Mouse (Mus musculus): ENCODE measurements at regions not wholly inside any gene's neighbourhood (a gene's known extent, or its start where the extent isn't known, plus 50 kb on each side); places are given as distances from the start of the nearest gene placed in this dataset.
A peak's percentile ranks its signal among the peaks of the same experiment; 100 is the strongest.

DNA sequence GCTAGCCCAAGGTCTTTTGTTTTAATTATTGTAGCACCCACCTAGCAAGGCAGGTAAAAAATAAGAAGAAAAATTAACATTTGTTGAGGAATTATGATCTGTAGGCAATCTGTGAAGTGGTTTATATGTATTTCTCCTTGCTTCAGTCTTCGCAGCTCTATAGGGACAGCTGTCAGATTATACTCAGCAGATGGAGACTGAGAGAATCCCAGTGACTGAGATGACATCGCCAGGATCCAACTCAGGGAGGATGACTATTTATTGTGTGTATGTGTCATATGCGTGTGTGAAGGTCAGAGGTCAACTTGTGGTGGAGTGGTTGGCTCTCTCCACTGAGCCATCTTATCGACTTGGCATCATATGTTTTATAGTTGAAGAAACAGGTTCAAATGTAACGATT, 362.0 kb upstream of the Chd6 start:
- ATAC-seq (ENCODE audit: insufficient number of reproducible peaks, low FRiP score, low TSS enrichment, low read depth): no peak
- H3K27me3 ChIP-seq (ENCODE audit: control insufficient read depth, insufficient read depth, low read length): no peaks in the 10 kb centered on the region
- DNase-seq (ENCODE audit: low spot score): no peak
- 85% methylated on average over 5 of the region's 5 CpGs for WGBS
- H3K9ac ChIP-seq (ENCODE audit: low read length): no peak overlapping the region
- no peaks in the 10 kb centered on the region for H3K36me3 ChIP-seq (ENCODE audit: control insufficient read depth, insufficient read depth, low read length)
- no peak overlapping the region for H3K4me2 ChIP-seq (ENCODE audit: low read depth, severe bottlenecking)
- H3K4me3 ChIP-seq (ENCODE audit: low read depth, low read length): no peak overlapping the region
- H3K4me1 ChIP-seq (ENCODE audit: control insufficient read depth, insufficient read depth, low read length): no peaks in the 10 kb centered on the region
- no peaks in the 10 kb centered on the region for H3K9me3 ChIP-seq (ENCODE audit: control insufficient read depth, low read length)
- no peak overlapping the region for H3K27ac ChIP-seq (replicated peaks; ENCODE audit: low read depth, low read length)

DNA sequence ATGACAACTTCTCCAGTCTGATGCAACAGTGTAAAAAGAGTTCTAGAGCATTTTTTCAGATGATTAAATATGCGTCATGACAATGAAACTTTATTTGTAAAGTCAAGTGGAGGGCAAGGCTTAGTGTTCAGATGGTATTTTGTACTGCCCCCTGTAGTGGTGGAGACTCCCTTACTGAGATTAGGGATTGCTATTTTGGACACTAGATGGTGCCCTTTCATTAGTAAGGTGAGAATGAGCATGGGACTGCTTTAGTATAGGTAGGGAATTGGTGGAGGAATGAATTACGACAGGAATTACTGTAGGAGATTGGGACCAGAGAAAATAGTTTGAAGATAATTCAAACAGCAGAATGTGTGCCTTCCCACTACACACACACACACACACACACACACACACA, 361.1 kb upstream of the Chd6 start:
- WGBS: 41% methylated on average over 2 of the region's 2 CpGs
- Histone ChIP-seq H3K9me3 (ENCODE audit: control insufficient read depth, low read length) (no peaks in the 10 kb centered on the region), H3K36me3 (ENCODE audit: control insufficient read depth, insufficient read depth, low read length) (no peaks in the 10 kb centered on the region), H3K4me1 (ENCODE audit: control insufficient read depth, insufficient read depth, low read length) (no peaks in the 10 kb centered on the region), H3K27me3 (ENCODE audit: control insufficient read depth, insufficient read depth, low read length) (no peaks in the 10 kb centered on the region), H3K9ac (ENCODE audit: low read length) (no peak overlapping the region), H3K27ac (replicated peaks; ENCODE audit: low read depth, low read length) (no peak overlapping the region), H3K4me2 (ENCODE audit: low read depth, severe bottlenecking) (no peak overlapping the region), H3K4me3 (ENCODE audit: low read depth, low read length) (no peak overlapping the region)
- ATAC-seq (ENCODE audit: insufficient number of reproducible peaks, low FRiP score, low TSS enrichment, low read depth) (no peak), DNase-seq (ENCODE audit: low spot score) (no peak)

DNA sequence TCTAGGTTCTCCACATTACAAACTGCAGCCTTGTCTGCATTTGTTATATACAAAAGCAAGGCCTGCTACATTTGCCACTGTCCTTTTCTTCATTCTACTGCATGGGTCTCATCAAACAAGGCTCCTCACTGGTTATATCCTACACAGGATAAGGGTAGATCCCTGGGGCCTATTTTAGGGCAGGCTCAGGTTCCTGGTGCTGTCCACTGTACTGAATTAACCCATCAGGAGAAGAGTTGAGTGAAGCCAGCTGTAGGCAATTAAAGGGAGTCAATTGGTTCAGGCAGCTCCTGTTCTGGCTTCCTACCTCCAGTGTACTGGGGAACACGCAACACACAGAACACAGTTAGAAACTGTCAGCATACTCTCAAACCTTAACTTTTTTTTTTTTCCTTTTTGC, 358.2 kb upstream of the Chd6 start:
- Histone ChIP-seq H3K27me3 (ENCODE audit: control insufficient read depth, insufficient read depth, low read length) (no peaks in the 10 kb centered on the region), H3K4me2 (ENCODE audit: low read depth, severe bottlenecking) (no peak overlapping the region), H3K4me1 (ENCODE audit: control insufficient read depth, insufficient read depth, low read length) (no peaks in the 10 kb centered on the region), H3K9me3 (ENCODE audit: control insufficient read depth, low read length) (no peaks in the 10 kb centered on the region), H3K36me3 (ENCODE audit: control insufficient read depth, insufficient read depth, low read length) (no peaks in the 10 kb centered on the region), H3K4me3 (ENCODE audit: low read depth, low read length) (no peak overlapping the region), H3K9ac (ENCODE audit: low read length) (no peak overlapping the region), H3K27ac (replicated peaks; ENCODE audit: low read depth, low read length) (no peak overlapping the region)
- DNase-seq (ENCODE audit: low spot score): peak; percentile 58
- 24% methylated on average over 1 of the region's 1 CpGs for WGBS
- peak; percentile 39; the same call in 1 of the 2 replicates for ATAC-seq (ENCODE audit: insufficient number of reproducible peaks, low FRiP score, low TSS enrichment, low read depth)

DNA sequence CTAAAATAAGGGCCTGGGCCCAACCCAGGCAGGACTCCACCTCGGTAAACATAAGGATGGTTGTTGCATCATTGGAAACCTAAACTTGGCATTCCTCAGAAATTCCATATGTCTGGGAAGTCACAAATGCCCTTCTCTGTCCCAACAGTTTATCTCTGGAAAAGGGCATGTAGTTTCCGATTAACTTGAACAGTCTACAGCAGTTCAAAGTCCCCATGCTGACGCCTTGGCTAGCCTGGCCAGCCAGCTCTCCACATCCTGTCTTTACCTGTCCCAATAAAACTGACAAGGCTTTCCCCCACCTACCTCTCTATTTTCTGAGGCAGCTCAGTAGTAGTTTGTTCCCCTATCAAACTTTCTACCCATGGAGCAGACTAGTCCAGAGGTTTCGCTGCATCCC, 351.7 kb upstream of the Chd6 start:
- H3K4me3 ChIP-seq (ENCODE audit: low read depth, low read length): no peak overlapping the region
- H3K9ac ChIP-seq (ENCODE audit: low read length): no peak overlapping the region
- H3K36me3 ChIP-seq (ENCODE audit: control insufficient read depth, insufficient read depth, low read length): no peaks in the 10 kb centered on the region
- H3K9me3 ChIP-seq (ENCODE audit: control insufficient read depth, low read length): no peaks in the 10 kb centered on the region
- H3K4me2 ChIP-seq (ENCODE audit: low read depth, severe bottlenecking): no peak overlapping the region
- no peak for ATAC-seq (ENCODE audit: insufficient number of reproducible peaks, low FRiP score, low TSS enrichment, low read depth)
- no peaks in the 10 kb centered on the region for H3K27me3 ChIP-seq (ENCODE audit: control insufficient read depth, insufficient read depth, low read length)
- no peaks in the 10 kb centered on the region for H3K4me1 ChIP-seq (ENCODE audit: control insufficient read depth, insufficient read depth, low read length)
- DNase-seq (ENCODE audit: low spot score): no peak
- no peak overlapping the region for H3K27ac ChIP-seq (replicated peaks; ENCODE audit: low read depth, low read length)
- 89% methylated on average over 4 of the region's 4 CpGs for WGBS

DNA sequence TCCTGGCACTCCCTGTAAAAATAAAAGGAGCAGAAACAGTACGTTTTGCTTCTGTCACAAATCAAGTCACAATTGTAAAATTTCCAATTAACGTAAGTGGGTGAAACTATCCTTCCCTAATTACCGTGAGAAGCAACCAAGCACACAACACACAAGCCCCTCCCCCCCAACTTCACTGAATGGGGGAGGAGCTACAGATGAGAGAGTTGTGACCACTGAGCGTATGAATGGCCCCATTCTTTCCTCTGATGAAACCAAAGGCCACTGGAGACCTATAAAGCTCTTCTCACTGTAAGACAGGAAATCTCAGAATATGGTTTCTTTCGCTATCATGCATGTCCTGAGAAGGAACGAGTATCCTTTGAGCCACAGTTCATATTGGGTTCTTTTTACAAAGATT, 345.6 kb upstream of the Chd6 start:
- Histone ChIP-seq H3K27ac (replicated peaks; ENCODE audit: low read depth, low read length) (no peak overlapping the region), H3K9ac (ENCODE audit: low read length) (no peak overlapping the region), H3K27me3 (ENCODE audit: control insufficient read depth, insufficient read depth, low read length) (no peaks in the 10 kb centered on the region), H3K9me3 (ENCODE audit: control insufficient read depth, low read length) (no peaks in the 10 kb centered on the region), H3K4me2 (ENCODE audit: low read depth, severe bottlenecking) (no peak overlapping the region), H3K36me3 (ENCODE audit: control insufficient read depth, insufficient read depth, low read length) (no peaks in the 10 kb centered on the region), H3K4me1 (ENCODE audit: control insufficient read depth, insufficient read depth, low read length) (no peaks in the 10 kb centered on the region), H3K4me3 (ENCODE audit: low read depth, low read length) (no peak overlapping the region)
- ATAC-seq (ENCODE audit: insufficient number of reproducible peaks, low FRiP score, low TSS enrichment, low read depth) (no peak), DNase-seq (ENCODE audit: low spot score) (no peak)
- 70% methylated on average over 6 of the region's 6 CpGs for WGBS

DNA sequence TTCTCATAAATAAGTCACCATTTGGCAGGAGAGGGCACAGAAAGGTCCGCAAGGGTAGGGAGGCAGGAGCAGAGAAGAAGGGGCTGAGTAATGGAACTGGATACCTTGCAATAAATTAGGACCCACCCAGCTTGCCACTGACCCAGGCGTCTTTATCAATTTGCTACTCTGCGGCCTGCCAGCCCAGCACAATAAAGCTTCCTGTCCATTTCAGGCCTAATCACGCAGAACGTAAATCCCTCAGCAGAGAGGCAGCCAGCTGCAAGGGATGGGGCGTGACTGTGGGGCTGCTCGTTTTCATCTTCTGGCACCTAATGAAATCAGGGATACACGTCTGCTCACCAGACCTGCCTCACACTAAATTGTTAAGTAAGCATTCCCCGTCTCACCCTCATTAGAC, 324.9 kb upstream of the Chd6 start:
- no peak overlapping the region for H3K4me2 ChIP-seq (ENCODE audit: low read depth, severe bottlenecking)
- no peak for ATAC-seq (ENCODE audit: insufficient number of reproducible peaks, low FRiP score, low TSS enrichment, low read depth)
- 10% methylated on average over 9 of the region's 9 CpGs for WGBS
- DNase-seq (ENCODE audit: low spot score): peak; percentile 60
- H3K4me3 ChIP-seq (ENCODE audit: low read depth, low read length): no peak overlapping the region
- no peak overlapping the region for H3K9ac ChIP-seq (ENCODE audit: low read length)
- H3K36me3 ChIP-seq (ENCODE audit: control insufficient read depth, insufficient read depth, low read length): no peaks in the 10 kb centered on the region
- no peaks in the 10 kb centered on the region for H3K27me3 ChIP-seq (ENCODE audit: control insufficient read depth, insufficient read depth, low read length)
- peaks cover 3% of the 10 kb centered on the region; the same call in 1 of the 2 replicates for H3K4me1 ChIP-seq (ENCODE audit: control insufficient read depth, insufficient read depth, low read length)
- no peak overlapping the region for H3K27ac ChIP-seq (replicated peaks; ENCODE audit: low read depth, low read length)
- H3K9me3 ChIP-seq (ENCODE audit: control insufficient read depth, low read length): no peaks in the 10 kb centered on the region

DNA sequence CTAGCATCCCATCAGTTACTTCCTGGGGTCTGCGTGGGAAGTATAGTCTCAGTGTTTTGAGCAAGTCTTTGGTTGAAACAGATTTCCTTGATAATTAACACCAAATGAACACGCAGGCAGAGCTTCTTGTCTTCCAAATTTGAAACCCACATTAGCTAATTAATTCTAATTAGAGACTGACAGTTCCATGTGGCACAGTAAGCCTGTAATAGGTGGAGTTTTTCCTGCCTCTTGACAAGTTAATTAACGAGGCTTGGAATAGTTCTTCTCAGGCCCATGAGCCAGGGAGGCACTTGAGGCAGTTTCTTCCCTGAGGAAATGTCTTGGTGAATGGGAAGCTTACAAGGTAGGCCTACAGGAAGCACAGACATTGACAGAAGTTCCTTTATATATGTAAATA, 320.4 kb upstream of the Chd6 start:
- H3K27me3 ChIP-seq (ENCODE audit: control insufficient read depth, insufficient read depth, low read length): no peaks in the 10 kb centered on the region
- H3K36me3 ChIP-seq (ENCODE audit: control insufficient read depth, insufficient read depth, low read length): no peaks in the 10 kb centered on the region
- peaks cover 3% of the 10 kb centered on the region; the same call in 1 of the 2 replicates for H3K4me1 ChIP-seq (ENCODE audit: control insufficient read depth, insufficient read depth, low read length)
- 49% methylated on average over 3 of the region's 3 CpGs for WGBS
- ATAC-seq (ENCODE audit: insufficient number of reproducible peaks, low FRiP score, low TSS enrichment, low read depth) (no peak), DNase-seq (ENCODE audit: low spot score) (no peak)
- no peaks in the 10 kb centered on the region for H3K9me3 ChIP-seq (ENCODE audit: control insufficient read depth, low read length)
- no peak overlapping the region for H3K4me3 ChIP-seq (ENCODE audit: low read depth, low read length)
- H3K9ac ChIP-seq (ENCODE audit: low read length): no peak overlapping the region
- H3K27ac ChIP-seq (replicated peaks; ENCODE audit: low read depth, low read length): no peak overlapping the region
- no peak overlapping the region for H3K4me2 ChIP-seq (ENCODE audit: low read depth, severe bottlenecking)

DNA sequence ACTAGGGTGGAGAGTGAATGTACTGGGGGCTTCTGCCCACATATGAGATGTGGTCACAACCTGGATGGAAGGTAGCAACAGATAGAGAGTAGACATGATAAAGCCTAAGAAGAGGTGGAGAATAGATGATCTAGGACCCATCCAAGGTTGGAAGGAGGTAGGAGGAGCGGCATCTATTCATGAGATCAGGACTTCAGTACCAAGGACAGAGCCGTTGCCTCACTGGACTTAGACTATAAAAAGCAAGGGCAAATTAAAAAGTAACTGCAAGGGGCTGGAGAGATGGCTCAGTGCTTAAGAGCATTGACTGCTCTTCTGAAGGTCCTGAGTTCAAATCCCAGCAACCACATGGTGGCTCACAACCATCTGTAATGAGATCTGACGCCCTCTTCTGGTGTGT, 316.7 kb upstream of the Chd6 start:
- no peak for ATAC-seq (ENCODE audit: insufficient number of reproducible peaks, low FRiP score, low TSS enrichment, low read depth)
- no peaks in the 10 kb centered on the region for H3K27me3 ChIP-seq (ENCODE audit: control insufficient read depth, insufficient read depth, low read length)
- H3K27ac ChIP-seq (replicated peaks; ENCODE audit: low read depth, low read length): no peak overlapping the region
- 40% methylated on average over 3 of the region's 3 CpGs for WGBS
- peak; percentile 70 for DNase-seq (ENCODE audit: low spot score)
- no peaks in the 10 kb centered on the region for H3K4me1 ChIP-seq (ENCODE audit: control insufficient read depth, insufficient read depth, low read length)
- H3K4me2 ChIP-seq (ENCODE audit: low read depth, severe bottlenecking): no peak overlapping the region
- no peaks in the 10 kb centered on the region for H3K9me3 ChIP-seq (ENCODE audit: control insufficient read depth, low read length)
- no peaks in the 10 kb centered on the region for H3K36me3 ChIP-seq (ENCODE audit: control insufficient read depth, insufficient read depth, low read length)
- no peak overlapping the region for H3K9ac ChIP-seq (ENCODE audit: low read length)
- no peak overlapping the region for H3K4me3 ChIP-seq (ENCODE audit: low read depth, low read length)

DNA sequence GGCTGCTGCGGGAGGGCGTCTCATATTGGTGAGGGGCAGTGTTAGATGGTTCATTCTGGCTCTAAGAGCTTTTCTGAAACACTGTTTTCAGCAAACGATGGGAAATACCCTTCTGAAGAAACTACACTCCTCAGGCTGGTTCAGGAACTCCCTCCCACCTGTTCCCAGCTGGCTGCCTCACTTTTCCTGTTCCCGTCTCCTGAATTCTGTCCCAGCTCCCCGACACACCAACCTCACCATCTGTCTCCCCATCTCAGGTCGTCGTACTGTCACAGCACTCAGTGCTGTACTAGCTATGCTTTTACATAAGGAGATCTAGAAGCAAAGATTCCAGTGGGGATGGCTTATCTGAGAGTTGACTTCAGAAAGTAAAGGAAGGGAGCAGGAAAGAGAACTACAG, 309.2 kb upstream of the Chd6 start:
- WGBS: 87% methylated on average over 7 of the region's 7 CpGs
- Histone ChIP-seq H3K4me3 (ENCODE audit: low read depth, low read length) (no peak overlapping the region), H3K36me3 (ENCODE audit: control insufficient read depth, insufficient read depth, low read length) (no peaks in the 10 kb centered on the region), H3K27me3 (ENCODE audit: control insufficient read depth, insufficient read depth, low read length) (no peaks in the 10 kb centered on the region), H3K27ac (replicated peaks; ENCODE audit: low read depth, low read length) (no peak overlapping the region), H3K4me1 (ENCODE audit: control insufficient read depth, insufficient read depth, low read length) (no peaks in the 10 kb centered on the region), H3K9me3 (ENCODE audit: control insufficient read depth, low read length) (no peaks in the 10 kb centered on the region), H3K9ac (ENCODE audit: low read length) (no peak overlapping the region), H3K4me2 (ENCODE audit: low read depth, severe bottlenecking) (no peak overlapping the region)
- no peak for ATAC-seq (ENCODE audit: insufficient number of reproducible peaks, low FRiP score, low TSS enrichment, low read depth)
- DNase-seq (ENCODE audit: low spot score): no peak
